Mouse (Mus musculus) limb, embryonic 10.5 days (tissue): Measurements from ENCODE around the gene Pde9a. TPM values are rescaled to one million over a fixed set of nuclear protein-coding genes. Genes with fewer than 3 reads are reported as not detected.

Source experiments
- DNase-seq: peaks from one replicate; pipeline ENCODE4 v3.0.0-alpha.2; 2017; ENCODE audit warnings: low spot score
- H3K27ac ChIP-seq: fragments of 300-500 bp; sonication (generic); 2 replicates; pipeline ENCODE4 v1.5.1; 2016; ENCODE audit warnings: mild to moderate bottlenecking
- H3K27me3 ChIP-seq: fragments of 300-500 bp; sonication (generic); 2 replicates; pipeline ENCODE4 v1.6.1; 2016; ENCODE audit warnings: low read depth, mild to moderate bottlenecking; ENCODE audit not compliant: poor library complexity, severe bottlenecking
- H3K36me3 ChIP-seq: fragments of 300-500 bp; sonication (generic); 2 replicates; pipeline ENCODE4 v1.6.1; 2016; ENCODE audit warnings: mild to moderate bottlenecking, moderate library complexity
- H3K4me1 ChIP-seq: fragments of 300-500 bp; sonication (generic); 2 replicates; pipeline ENCODE4 v1.6.1; 2016
- H3K4me3 ChIP-seq: fragments of 300-500 bp; sonication (generic); 2 replicates; pipeline ENCODE4 v1.5.1; 2016; ENCODE audit warnings: mild to moderate bottlenecking, moderate library complexity
- H3K9me3 ChIP-seq: fragments of 300-500 bp; sonication (generic); replicated peaks from 2 replicates; pipeline ENCODE4 v1.6.1; 2016; ENCODE audit warnings: mild to moderate bottlenecking
- WGBS: fragments of 180-500 bp; shearing (Covaris S2); methylation state at CpG from one replicate; pipeline ENCODE4 v1.1.7; 2016; 5-methylcytosine and 5-hydroxymethylcytosine counted together
- polyA plus RNA-seq: library from polyadenylated mRNA; unstranded; fragments of >200 nt; fragmentation: Nextera tagmentation; extraction: Ambion mirVana; gene quantifications from 2 replicates; pipeline ENCODE4 v1.2.1, GENCODE M21; 2016

Gene Pde9a
- polyA plus RNA-seq, 1 experiment from 2014 or later: 27.2 TPM

DNA sequence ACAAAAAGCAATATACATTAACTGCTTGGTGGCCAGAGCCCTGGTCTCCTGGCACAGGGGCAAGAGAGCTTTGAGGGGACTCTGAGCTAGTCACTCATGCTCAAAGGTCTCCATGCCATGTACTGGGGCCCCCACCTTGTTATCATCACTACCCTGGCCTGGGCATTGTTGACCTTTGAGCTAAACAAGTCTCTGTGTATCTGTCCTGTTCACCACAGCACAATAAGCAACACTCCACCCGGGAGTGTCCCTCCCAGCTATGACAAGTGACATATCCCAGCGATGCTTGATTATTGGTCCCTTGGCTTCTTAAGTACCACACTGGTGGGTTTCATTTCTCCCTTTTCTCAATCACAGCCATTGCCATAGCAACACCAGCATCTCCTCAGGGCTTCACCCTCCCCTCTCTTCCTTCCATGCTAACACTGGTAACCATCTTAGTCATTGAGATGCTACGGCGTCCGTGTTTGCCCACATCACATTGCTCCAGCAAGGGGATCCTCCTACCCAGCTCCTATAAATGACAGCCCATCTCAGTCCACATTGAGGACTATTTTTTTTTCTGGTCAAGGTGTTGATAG, 20.3 kb upstream of the Pde9a start:
- Histone ChIP-seq H3K36me3 (no peaks in the 10 kb centered on the region), H3K4me3 (no peak overlapping the region), H3K4me1 (no peaks in the 10 kb centered on the region), H3K27ac (no peak overlapping the region), H3K27me3 (no peaks in the 10 kb centered on the region), H3K9me3 (no peaks in the 10 kb centered on the region)
- WGBS: 88% methylated on average over 5 of the region's 5 CpGs
- DNase-seq: no peak

DNA sequence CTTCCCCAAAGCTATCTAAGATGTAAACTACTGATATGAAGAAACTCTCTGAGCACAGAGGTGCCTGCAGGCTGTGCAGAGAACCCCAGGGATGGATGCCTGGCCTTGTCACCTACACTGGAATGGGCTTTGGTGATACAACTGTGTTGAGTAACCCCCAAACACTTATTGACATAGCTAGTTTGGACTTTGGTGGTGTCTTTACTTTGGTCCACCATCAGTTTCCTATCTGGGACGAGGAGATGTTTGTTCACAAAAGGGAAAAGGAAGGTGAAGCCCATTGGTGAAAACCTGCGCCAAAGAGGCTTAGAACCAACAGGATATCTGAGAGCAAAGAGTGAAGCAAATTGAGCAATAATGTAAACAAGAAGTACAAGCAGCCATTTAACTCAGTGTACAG, 15.8 kb upstream of the Pde9a start:
- no peaks in the 10 kb centered on the region for H3K27me3 ChIP-seq
- no peak overlapping the region for H3K4me3 ChIP-seq
- no peaks in the 10 kb centered on the region for H3K4me1 ChIP-seq
- no peaks in the 10 kb centered on the region for H3K36me3 ChIP-seq
- WGBS: 89% methylated on average over 2 of the region's 2 CpGs
- no peak overlapping the region for H3K27ac ChIP-seq
- no peaks in the 10 kb centered on the region for H3K9me3 ChIP-seq
- no peak for DNase-seq

GRCm38 (mm10) chr17:31370931-31371330, 15.1 kb upstream of the Pde9a start:
- H3K9me3 ChIP-seq: no peaks in the 10 kb centered on the region
- no peaks in the 10 kb centered on the region for H3K27me3 ChIP-seq
- H3K27ac ChIP-seq: no peak overlapping the region
- H3K4me3 ChIP-seq: no peak overlapping the region
- no peaks in the 10 kb centered on the region for H3K4me1 ChIP-seq
- H3K36me3 ChIP-seq: no peaks in the 10 kb centered on the region
- DNase-seq: no peak

DNA sequence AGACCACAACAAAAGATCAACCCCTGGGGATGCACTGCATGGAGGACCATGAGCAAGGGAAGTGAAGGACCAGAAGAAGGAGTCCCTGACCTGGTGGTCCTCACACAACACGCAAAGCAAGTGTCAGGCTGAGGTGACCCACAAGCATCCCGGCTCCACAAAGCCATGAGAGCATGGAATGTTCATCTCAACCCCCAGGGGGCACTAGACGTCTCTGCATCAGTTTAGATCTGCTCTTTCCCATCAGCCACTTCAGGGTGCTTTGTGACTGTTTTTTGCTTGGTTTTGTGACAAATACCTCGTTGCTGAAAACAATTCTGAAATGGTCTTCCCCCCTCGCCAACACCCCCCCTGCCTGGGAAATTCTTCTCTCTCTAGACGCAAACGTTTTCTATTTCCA, 8.0 kb upstream of the Pde9a start:
- DNase-seq: peak; percentile 79
- 22% methylated on average over 7 of the region's 7 CpGs for WGBS
- Histone ChIP-seq H3K36me3 (no peaks in the 10 kb centered on the region), H3K9me3 (no peaks in the 10 kb centered on the region), H3K4me1 (peaks cover 18% of the 10 kb centered on the region), H3K27ac (peak overlapping the region; percentile 57; the same call in 1 of the 2 replicates), H3K4me3 (peak overlapping the region; percentile 14; the same call in 1 of the 2 replicates), H3K27me3 (0 out of 2 replicates have a peak, but pooled peaks cover 6% of the 10 kb centered on the region)

DNA sequence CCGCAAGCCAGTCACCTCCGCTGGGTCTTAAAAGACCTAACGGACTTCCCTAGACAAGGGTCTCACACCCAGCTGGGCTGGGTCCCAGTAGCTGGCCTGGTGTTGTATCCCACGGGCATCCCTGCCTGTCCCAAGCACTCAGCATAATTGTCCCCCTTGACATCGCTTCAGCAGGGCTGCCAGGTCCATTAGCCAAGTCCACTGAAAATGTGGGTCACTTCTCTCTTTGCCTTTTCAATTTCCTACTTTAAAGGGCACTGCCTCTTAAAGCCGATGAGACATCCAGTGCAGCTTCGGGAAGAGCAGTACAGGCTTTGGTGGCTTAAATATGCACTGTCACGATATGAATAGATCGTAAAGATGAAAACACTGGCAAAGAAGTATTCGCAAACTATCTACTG, 7.6 kb upstream of the Pde9a start:
- 0 out of 2 replicates have a peak, but pooled peaks cover 8% of the 10 kb centered on the region for H3K27me3 ChIP-seq
- H3K4me3 ChIP-seq: peak overlapping the region; percentile 14; the same call in 1 of the 2 replicates
- 75% methylated on average over 10 of the region's 10 CpGs for WGBS
- H3K4me1 ChIP-seq: peaks cover 18% of the 10 kb centered on the region
- no peak for DNase-seq
- no peaks in the 10 kb centered on the region for H3K36me3 ChIP-seq
- peak overlapping the region; percentile 57; the same call in 1 of the 2 replicates for H3K27ac ChIP-seq
- H3K9me3 ChIP-seq: no peaks in the 10 kb centered on the region

DNA sequence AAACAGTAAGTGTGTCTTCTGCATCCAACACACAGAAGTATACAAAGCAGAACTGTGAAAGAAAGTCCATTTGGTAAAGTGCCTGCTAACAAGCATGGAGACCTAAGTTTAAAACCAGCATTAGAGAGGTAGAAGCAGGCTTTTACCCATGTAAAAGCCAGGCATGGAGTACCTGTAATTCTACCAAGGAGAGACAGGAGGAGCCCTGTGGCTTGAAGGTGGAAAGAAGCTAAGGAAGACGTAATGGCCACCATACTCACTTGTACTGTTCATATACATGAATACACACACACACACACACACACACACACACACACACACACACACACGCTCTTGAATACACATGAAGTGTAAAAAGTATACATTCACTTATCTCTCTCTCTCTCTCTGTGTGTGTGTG, 6.9 kb upstream of the Pde9a start:
- Histone ChIP-seq H3K4me1 (peaks cover 22% of the 10 kb centered on the region), H3K36me3 (no peaks in the 10 kb centered on the region), H3K9me3 (no peaks in the 10 kb centered on the region), H3K4me3 (no peak overlapping the region), H3K27ac (no peak overlapping the region), H3K27me3 (peaks cover 15% of the 10 kb centered on the region; the same call in 1 of the 2 replicates)
- DNase-seq: no peak
- WGBS: 76% methylated on average over 2 of the region's 2 CpGs

GRCm38 (mm10) chr17:31379863-31380262, 6.1 kb upstream of the Pde9a start:
- Histone ChIP-seq H3K4me3 (no peak overlapping the region), H3K27me3 (peaks cover 20% of the 10 kb centered on the region; the same call in 1 of the 2 replicates), H3K27ac (no peak overlapping the region), H3K36me3 (no peaks in the 10 kb centered on the region), H3K9me3 (no peaks in the 10 kb centered on the region), H3K4me1 (peaks cover 29% of the 10 kb centered on the region)
- DNase-seq: no peak
- 48% methylated on average over 8 of the region's 8 CpGs for WGBS

GRCm38 (mm10) chr17:31383320-31383719, 2.7 kb upstream of the Pde9a start:
- no peak for DNase-seq
- Histone ChIP-seq H3K4me3 (no peak overlapping the region), H3K4me1 (peaks cover 58% of the 10 kb centered on the region), H3K27ac (no peak overlapping the region; the same call in 1 of the 2 replicates), H3K9me3 (no peaks in the 10 kb centered on the region), H3K27me3 (peaks cover 38% of the 10 kb centered on the region), H3K36me3 (no peaks in the 10 kb centered on the region)
- WGBS: 85% methylated on average over 6 of the region's 6 CpGs

DNA sequence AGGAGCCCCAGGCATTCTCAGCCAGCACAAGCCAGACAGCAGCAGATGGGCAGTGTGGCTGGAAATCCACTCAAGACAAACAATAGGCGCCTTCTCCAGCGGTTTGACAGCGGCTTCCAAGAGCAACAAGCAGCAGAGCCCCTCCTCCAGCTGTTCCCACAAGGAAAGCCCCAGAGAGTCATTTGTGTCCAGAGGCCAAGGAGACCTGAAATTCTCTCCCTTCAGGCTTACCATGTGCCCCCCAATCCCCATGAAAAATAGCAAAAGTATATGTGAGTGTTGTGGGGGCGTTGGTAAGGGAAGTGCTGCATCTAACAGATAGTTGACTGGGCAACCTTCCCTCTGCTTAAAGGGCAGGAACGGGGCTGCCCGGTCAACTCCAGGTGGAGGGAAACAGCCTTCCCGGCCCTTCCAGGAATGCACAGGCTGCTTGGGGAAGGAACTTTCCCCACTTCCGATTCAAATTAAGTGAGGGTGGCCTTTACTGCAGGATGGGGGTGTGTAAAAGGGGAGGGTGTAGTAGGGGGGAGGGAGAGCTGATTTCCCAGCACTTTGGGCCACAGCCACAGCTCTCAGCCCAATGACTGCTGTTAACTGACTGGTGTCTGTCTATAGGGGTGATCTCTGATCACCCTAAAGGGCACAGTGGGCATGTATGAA, 912 bp upstream of the Pde9a start:
- Histone ChIP-seq H3K4me1 (peaks cover 57% of the 10 kb centered on the region), H3K36me3 (no peaks in the 10 kb centered on the region), H3K27ac (peak overlapping the region; percentile 89), H3K27me3 (peaks cover 49% of the 10 kb centered on the region), H3K9me3 (no peaks in the 10 kb centered on the region), H3K4me3 (peak overlapping the region; percentile 84)
- 9% methylated on average over 8 of the region's 8 CpGs for WGBS
- peak; percentile 49 for DNase-seq

GRCm38 (mm10) chr17:31386766-31387275, 811 bp downstream of the Pde9a start:
- Histone ChIP-seq H3K9me3 (no peaks in the 10 kb centered on the region), H3K4me1 (peaks cover 66% of the 10 kb centered on the region), H3K27ac (peak overlapping the region; percentile 89), H3K27me3 (peaks cover 46% of the 10 kb centered on the region), H3K4me3 (peak overlapping the region; percentile 84), H3K36me3 (no peaks in the 10 kb centered on the region)
- 9% methylated on average over 7 of the region's 7 CpGs for WGBS
- DNase-seq: no peak

DNA sequence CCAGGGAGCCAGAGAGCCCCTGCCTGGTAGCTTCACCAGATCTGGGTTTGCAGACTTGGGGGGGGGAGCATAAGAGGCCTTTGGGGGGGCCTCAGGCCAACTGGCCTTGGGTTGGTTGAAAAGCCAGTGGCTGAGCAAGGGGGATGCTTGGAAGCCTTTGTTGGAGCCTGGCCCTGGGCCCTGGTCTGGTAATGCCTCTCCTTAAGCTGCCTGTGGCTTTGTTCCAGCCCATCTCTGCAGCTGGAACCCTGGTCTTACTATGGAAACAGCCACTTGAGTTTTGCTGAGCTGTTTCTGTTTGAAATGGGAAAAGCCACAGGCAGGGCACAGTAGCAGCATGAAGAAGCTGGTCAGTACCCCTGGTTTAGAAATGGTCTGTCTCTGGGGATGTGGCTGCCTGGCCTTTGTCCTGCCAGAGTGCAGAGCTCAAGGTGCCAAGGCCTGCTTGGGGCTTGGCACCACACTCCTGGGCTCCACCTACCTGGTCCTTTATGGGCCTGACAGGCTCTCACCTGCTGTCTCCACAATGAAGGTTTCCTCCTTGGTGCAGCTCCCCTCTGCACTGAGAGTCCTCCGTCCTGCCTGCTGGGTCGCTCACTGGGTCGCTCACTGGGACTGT, 3.5 kb downstream of the Pde9a start:
- no peak for DNase-seq
- Histone ChIP-seq H3K36me3 (peaks cover 4% of the 10 kb centered on the region; the same call in 1 of the 2 replicates), H3K27me3 (peaks cover 29% of the 10 kb centered on the region), H3K9me3 (no peaks in the 10 kb centered on the region), H3K4me1 (peaks cover 78% of the 10 kb centered on the region), H3K4me3 (no peak overlapping the region), H3K27ac (no peak overlapping the region)
- 90% methylated on average over 3 of the region's 3 CpGs for WGBS

DNA sequence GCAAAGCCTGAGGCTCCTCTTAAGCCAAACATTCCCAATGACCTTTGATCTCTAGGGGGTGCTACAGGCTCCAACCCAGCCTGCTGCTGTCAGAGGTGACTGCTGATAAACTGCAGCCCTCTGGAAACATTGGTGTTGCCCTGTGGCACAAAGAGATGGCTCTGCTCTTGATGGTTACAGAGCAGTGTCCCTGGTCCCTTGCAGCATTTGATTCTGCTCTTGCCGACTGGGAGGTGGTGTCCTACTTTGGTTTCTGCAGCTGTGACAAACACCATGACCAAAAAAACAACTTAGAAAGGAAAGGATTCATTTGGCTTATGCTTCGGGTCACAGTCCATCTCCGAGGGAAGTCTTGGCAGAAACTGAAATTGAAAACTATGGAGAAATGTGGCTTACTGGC, 5.5 kb downstream of the Pde9a start:
- Histone ChIP-seq H3K9me3 (no peaks in the 10 kb centered on the region), H3K27ac (peak overlapping the region; percentile 36; the same call in 1 of the 2 replicates), H3K4me1 (peaks cover 61% of the 10 kb centered on the region), H3K4me3 (no peak overlapping the region), H3K27me3 (peaks cover 29% of the 10 kb centered on the region), H3K36me3 (peaks cover 6% of the 10 kb centered on the region; the same call in 1 of the 2 replicates)
- DNase-seq: peak; percentile 58
- WGBS: 49% methylated on average over 3 of the region's 3 CpGs

DNA sequence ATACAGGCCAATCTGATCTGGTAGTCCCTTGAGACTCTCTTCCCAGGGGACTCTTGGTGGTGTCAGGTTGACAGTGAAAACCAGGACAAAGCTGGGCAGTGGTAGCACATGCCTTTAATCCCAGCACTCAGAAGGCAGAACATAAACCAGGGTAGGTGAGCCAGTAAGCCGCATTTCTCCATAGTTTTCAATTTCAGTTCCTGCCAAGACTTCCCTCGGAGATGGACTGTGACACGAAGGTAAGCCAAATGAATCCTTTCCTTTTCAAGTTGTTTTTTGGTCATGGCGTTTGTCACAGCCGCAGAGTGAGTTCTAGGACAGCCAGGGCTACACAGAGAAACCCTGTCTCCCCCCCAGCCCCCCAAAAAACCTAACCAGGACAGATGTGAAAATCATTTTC, 6.0 kb downstream of the Pde9a start:
- 79% methylated on average over 5 of the region's 5 CpGs for WGBS
- H3K36me3 ChIP-seq: peaks cover 6% of the 10 kb centered on the region; the same call in 1 of the 2 replicates
- H3K27ac ChIP-seq: 0 out of 2 replicates have a peak overlapping the region, but pooled peaks have one; percentile 25
- DNase-seq: no peak
- H3K9me3 ChIP-seq: no peaks in the 10 kb centered on the region
- peaks cover 24% of the 10 kb centered on the region for H3K27me3 ChIP-seq
- H3K4me1 ChIP-seq: peaks cover 56% of the 10 kb centered on the region
- no peak overlapping the region for H3K4me3 ChIP-seq
